Mouse (Mus musculus): Measurements from ENCODE around the gene Tiam1. TPM values are rescaled to one million over a fixed set of nuclear protein-coding genes. Genes with fewer than 3 reads are reported as not detected.

Gene Tiam1
- polyA plus RNA-seq, 1 experiment from 2014 or later = 31.5 TPM

DNA sequence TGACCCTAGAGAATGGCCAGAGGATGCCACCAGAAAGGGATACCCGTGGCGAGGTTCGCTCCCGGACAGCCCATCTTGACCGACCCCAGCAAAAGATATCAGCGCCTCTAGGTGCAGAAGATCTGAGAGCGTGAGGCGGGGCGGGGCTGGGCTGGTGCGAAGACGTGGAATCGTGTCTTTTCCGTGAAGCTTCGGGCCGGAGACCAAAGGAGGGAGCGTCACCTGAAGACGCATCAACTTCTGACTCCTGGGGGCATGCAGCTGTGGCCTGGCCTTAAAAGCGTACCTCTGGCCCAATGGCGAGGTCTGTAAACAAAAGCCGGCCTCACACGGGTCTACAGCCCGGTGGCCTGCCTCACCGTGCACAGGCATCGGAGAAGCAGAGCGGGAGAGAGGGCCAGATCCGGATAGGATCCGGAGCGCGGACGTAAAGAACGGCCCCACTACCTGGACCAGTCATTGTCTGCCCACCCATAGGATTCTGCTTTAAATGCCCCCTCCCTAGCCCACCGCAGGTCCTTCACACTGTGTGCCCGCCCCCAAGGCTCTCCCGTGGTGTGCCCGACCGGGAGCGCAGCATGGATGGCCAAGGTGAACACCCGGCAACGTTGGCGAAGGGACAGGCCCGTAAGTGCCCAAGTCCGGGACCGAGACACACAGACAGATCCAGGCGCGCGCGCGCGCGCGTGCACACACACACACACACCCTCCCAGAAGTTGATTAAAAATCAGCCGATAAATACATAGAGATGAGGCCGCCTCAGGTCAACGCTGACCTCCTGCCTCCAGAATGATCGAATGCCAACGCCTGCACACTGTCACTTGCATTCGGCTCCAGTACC is 774 bp downstream of the Tiam1 start:
- Histone ChIP-seq H3K4me2 (peak overlapping the region; percentile 90), H3K4me1 (peaks cover 40% of the 10 kb centered on the region), H3K27ac (peak overlapping the region; percentile 93), H3K9me3 (no peaks in the 10 kb centered on the region), H3K36me3 (replicated peaks) (peaks cover 5% of the 10 kb centered on the region; the same call in 1 of the 2 replicates), H3K27me3 (no peaks in the 10 kb centered on the region), H3K9ac (peak overlapping the region; percentile 84), H3K4me3 (replicated peaks) (peak overlapping the region; percentile 72)
- ATAC-seq (ENCODE audit: low FRiP score) = peak; percentile 10
- under 1% methylated on average over 57 of the region's 57 CpGs for WGBS

DNA sequence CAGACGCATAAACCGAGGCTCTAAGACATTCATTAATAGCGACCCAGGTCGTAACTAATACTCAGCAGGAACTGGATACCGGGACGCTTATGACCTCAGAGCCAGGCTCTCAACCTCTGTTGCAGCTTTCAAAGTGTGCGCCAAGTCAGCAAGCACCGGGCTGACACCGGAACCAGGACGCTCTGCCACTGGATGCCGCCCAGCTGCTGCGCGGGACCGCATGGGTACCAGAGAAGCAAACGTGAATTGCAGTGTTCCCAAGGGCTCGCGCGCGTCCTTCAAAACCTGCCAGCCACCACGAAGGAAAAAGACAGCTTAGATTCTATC is 1.4 kb downstream of the Tiam1 start:
- WGBS = 2% methylated on average over 20 of the region's 20 CpGs
- Histone ChIP-seq H3K4me1 (peaks cover 40% of the 10 kb centered on the region), H3K36me3 (replicated peaks) (peaks cover 10% of the 10 kb centered on the region), H3K27me3 (no peaks in the 10 kb centered on the region), H3K9ac (peak overlapping the region; percentile 84), H3K4me2 (peak overlapping the region; percentile 90), H3K9me3 (no peaks in the 10 kb centered on the region), H3K27ac (0 out of 2 replicates have a peak overlapping the region, but pooled peaks have one; percentile 93), H3K4me3 (replicated peaks) (peak overlapping the region; percentile 72)
- ATAC-seq (ENCODE audit: low FRiP score) = no peak

DNA sequence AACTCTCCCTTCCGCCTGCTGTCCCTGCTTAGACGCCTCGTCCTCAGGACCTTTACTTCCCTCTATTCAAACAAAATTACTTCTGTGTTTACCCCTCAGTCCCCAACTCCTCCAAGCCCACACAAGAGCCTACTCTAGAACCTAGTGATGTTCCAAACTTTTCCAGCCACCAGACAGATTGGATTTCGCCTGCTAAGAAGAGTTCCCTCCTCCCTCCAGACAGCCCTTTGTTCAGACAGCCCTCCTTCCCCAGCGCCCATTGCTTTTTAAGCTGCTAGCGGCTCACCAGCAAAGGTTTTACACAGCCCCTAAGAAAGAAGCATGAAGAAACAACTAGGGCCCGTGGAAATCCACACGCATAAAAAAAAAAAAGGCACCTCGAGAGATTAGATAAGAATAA is 2.0 kb downstream of the Tiam1 start:
- no peak for ATAC-seq (ENCODE audit: low FRiP score)
- H3K27me3 ChIP-seq = no peaks in the 10 kb centered on the region
- WGBS = 20% methylated on average over 9 of the region's 9 CpGs
- H3K4me1 ChIP-seq = peaks cover 40% of the 10 kb centered on the region
- H3K4me2 ChIP-seq = peak overlapping the region; percentile 90
- peak overlapping the region; percentile 72 for H3K4me3 ChIP-seq (replicated peaks)
- 0 out of 2 replicates have a peak, but pooled peaks cover 2% of the 10 kb centered on the region for H3K9me3 ChIP-seq
- 0 out of 2 replicates have a peak overlapping the region, but pooled peaks have one; percentile 84 for H3K9ac ChIP-seq
- peaks cover 14% of the 10 kb centered on the region for H3K36me3 ChIP-seq (replicated peaks)
- no peak overlapping the region for H3K27ac ChIP-seq

DNA sequence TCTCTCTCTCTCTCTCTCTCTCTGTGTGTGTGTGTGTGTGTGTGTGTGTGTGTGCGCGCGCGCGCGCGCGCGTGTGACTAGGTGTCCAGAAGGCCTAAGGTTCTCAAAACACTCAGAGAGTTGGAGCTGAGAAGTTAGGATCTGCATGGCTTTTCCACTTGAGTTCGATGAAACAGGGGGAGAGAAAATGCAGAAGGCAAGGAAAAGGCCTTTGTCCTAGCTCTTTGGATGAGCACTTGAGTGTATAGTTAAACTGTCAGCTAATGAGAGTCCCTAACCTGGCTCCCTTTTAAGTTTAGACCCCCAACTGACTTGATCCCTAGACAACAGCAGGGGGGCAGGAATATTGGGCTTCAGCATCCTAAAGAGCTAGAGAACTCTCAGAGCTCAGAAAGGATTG is 3.0 kb downstream of the Tiam1 start:
- Histone ChIP-seq H3K27ac (no peak overlapping the region), H3K4me3 (replicated peaks) (no peak overlapping the region), H3K4me2 (no peak overlapping the region), H3K4me1 (peaks cover 40% of the 10 kb centered on the region), H3K36me3 (replicated peaks) (peaks cover 19% of the 10 kb centered on the region), H3K9me3 (0 out of 2 replicates have a peak, but pooled peaks cover 2% of the 10 kb centered on the region), H3K9ac (no peak overlapping the region), H3K27me3 (no peaks in the 10 kb centered on the region)
- 77% methylated on average over 10 of the region's 10 CpGs for WGBS
- ATAC-seq (ENCODE audit: low FRiP score) = no peak

DNA sequence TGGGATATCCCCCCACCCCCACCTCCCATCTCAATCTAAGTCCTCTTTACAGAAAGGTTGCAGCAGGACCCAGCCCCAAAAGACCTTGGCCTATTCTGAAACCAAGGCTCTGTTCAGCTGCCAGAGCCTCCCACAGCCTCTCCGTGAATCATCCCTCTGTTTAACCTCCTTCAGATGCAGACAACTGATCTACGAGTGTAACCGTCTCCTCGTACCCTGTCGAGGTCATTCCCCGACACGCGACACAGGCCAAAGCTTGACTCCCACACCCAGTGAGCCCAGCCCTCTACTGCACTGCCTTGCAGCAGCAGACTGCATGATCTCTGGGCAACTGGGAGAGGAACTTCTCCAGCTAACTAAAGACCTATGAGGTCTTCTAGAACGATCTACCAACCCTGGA is 3.9 kb downstream of the Tiam1 start:
- Histone ChIP-seq H3K9me3 (0 out of 2 replicates have a peak, but pooled peaks cover 2% of the 10 kb centered on the region), H3K4me3 (replicated peaks) (no peak overlapping the region), H3K27ac (no peak overlapping the region), H3K4me1 (peaks cover 35% of the 10 kb centered on the region), H3K36me3 (replicated peaks) (peaks cover 19% of the 10 kb centered on the region), H3K9ac (no peak overlapping the region), H3K27me3 (no peaks in the 10 kb centered on the region), H3K4me2 (no peak overlapping the region)
- no peak for ATAC-seq (ENCODE audit: low FRiP score)
- 73% methylated on average over 9 of the region's 9 CpGs for WGBS

DNA sequence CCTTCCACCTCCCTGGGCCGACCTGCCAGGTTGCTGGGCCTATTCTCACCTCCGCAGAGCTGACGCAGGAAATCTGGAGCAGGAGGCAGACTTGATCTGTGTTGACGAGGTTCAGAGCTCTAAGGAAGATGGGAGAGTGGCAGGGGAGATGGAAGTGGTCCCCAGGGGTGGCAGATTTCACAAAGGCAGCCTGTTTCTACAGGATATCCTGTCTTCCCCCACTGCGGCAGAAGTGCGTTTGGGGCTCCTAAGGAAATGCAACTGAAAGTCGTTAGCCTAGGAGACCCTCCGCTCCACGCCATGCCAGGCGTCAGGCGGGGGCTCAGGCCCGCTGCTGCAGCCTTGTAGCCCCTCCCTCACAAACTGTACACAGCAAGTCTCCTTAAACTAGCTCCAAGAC is 5.4 kb downstream of the Tiam1 start:
- peaks cover 19% of the 10 kb centered on the region for H3K36me3 ChIP-seq (replicated peaks)
- H3K9ac ChIP-seq = no peak overlapping the region
- H3K27ac ChIP-seq = no peak overlapping the region
- peaks cover 31% of the 10 kb centered on the region for H3K4me1 ChIP-seq
- no peak for ATAC-seq (ENCODE audit: low FRiP score)
- 83% methylated on average over 12 of the region's 12 CpGs for WGBS
- H3K4me2 ChIP-seq = no peak overlapping the region
- H3K4me3 ChIP-seq (replicated peaks) = no peak overlapping the region
- H3K9me3 ChIP-seq = 0 out of 2 replicates have a peak, but pooled peaks cover 2% of the 10 kb centered on the region
- peaks cover 5% of the 10 kb centered on the region; the same call in 1 of the 2 replicates for H3K27me3 ChIP-seq

DNA sequence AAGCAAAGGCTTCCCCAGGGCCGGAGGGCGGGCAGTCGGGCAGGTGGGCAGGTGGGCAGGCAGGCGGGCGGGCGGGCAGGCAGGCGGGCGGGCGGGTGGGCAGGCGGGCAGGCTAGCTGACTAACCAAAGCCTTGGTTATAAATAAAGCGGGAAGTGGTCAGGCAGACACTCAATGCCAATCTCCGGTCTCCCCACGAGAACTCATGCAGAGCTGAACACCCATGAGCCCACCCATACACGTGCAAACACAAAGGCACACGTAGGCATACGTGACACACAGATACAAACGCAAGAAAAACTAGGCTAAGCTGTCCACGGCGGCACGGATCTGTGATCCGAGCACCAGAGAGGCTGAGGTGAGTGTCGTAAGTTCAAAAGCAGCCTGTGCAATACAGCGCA is 6.4 kb downstream of the Tiam1 start:
- Histone ChIP-seq H3K36me3 (replicated peaks) (peaks cover 19% of the 10 kb centered on the region), H3K4me3 (replicated peaks) (no peak overlapping the region), H3K27me3 (peaks cover 5% of the 10 kb centered on the region; the same call in 1 of the 2 replicates), H3K27ac (no peak overlapping the region), H3K4me2 (no peak overlapping the region), H3K9me3 (0 out of 2 replicates have a peak, but pooled peaks cover 2% of the 10 kb centered on the region), H3K4me1 (peaks cover 37% of the 10 kb centered on the region), H3K9ac (no peak overlapping the region)
- no peak for ATAC-seq (ENCODE audit: low FRiP score)
- WGBS = 96% methylated on average over 23 of the region's 23 CpGs

DNA sequence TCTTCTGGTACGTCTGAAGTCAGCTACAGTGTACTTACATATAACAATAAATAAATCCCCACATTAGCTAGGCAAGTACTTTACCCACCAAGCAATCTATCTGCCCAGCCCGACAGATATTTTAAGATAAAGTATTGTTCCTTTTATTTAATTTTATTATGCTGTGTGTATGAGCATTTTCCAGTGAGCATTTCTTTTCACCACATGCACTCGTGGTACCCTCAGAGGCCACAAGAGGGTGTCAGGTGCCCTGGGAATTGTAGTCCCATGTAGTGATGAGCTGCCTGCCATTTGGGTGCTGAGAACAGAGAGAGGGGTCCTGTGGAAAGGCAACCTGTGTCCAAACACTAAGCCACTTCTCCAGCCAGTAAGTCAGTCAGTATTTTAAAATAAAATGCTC is 8.0 kb downstream of the Tiam1 start:
- H3K27me3 ChIP-seq = peaks cover 8% of the 10 kb centered on the region; the same call in 1 of the 2 replicates
- H3K4me3 ChIP-seq (replicated peaks) = no peak overlapping the region
- H3K4me2 ChIP-seq = no peak overlapping the region
- no peak for ATAC-seq (ENCODE audit: low FRiP score)
- H3K9ac ChIP-seq = no peak overlapping the region
- 0 out of 2 replicates have a peak, but pooled peaks cover 2% of the 10 kb centered on the region for H3K9me3 ChIP-seq
- H3K4me1 ChIP-seq = peaks cover 31% of the 10 kb centered on the region
- no peak overlapping the region for H3K27ac ChIP-seq
- WGBS = 88% methylated on average over 3 of the region's 3 CpGs
- peaks cover 19% of the 10 kb centered on the region for H3K36me3 ChIP-seq (replicated peaks)

DNA sequence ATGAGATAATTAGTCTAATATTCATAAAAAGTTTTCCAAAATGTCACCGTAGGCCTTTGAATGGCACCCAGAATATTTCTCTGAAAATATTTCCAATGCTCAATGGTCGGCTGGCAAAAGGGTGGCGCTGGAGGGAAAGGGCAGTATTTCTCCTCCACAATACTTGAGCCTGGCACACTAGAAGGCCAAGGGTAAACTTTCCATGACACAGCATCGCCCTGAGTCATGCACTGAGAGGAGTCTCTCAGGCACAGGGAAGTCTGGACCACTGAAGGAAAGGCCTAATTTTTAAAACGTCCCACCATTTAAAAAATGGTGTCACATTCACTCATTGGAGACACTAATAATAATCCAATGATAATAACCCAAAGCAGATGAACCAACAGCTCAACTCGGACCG is 9.2 kb downstream of the Tiam1 start:
- Histone ChIP-seq H3K9ac (no peak overlapping the region), H3K9me3 (0 out of 2 replicates have a peak, but pooled peaks cover 2% of the 10 kb centered on the region), H3K27ac (no peak overlapping the region), H3K4me3 (replicated peaks) (no peak overlapping the region), H3K4me1 (peaks cover 26% of the 10 kb centered on the region), H3K27me3 (peaks cover 11% of the 10 kb centered on the region; the same call in 1 of the 2 replicates), H3K4me2 (no peak overlapping the region), H3K36me3 (replicated peaks) (peaks cover 19% of the 10 kb centered on the region)
- no peak for ATAC-seq (ENCODE audit: low FRiP score)
- 73% methylated on average over 5 of the region's 7 CpGs for WGBS

DNA sequence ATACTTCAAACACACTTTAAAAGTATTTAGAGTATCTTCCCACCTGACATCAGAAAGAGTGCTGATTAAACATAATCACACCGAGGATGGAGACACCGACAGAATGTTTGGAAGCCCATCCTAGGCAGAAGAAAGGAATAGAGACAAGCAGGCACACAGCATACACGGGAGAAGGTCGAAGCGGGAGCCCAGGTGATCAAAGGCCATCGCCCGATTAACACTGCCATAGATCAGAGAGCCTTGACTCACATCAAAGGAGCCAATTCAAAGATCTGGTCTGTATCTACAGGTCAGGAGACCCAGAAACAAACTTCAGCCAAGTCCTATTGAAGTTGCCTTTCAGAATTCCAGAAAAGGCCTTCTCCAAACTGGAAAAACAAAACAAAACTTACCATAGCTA is 10.8 kb downstream of the Tiam1 start:
- peaks cover 14% of the 10 kb centered on the region; the same call in 1 of the 2 replicates for H3K27me3 ChIP-seq
- ATAC-seq (ENCODE audit: low FRiP score) = no peak
- no peak overlapping the region for H3K27ac ChIP-seq
- 0 out of 2 replicates have a peak, but pooled peaks cover 2% of the 10 kb centered on the region for H3K9me3 ChIP-seq
- H3K4me2 ChIP-seq = no peak overlapping the region
- peaks cover 15% of the 10 kb centered on the region for H3K36me3 ChIP-seq (replicated peaks)
- peaks cover 33% of the 10 kb centered on the region for H3K4me1 ChIP-seq
- H3K9ac ChIP-seq = no peak overlapping the region
- H3K4me3 ChIP-seq (replicated peaks) = no peak overlapping the region
- WGBS = 28% methylated on average over 7 of the region's 7 CpGs

DNA sequence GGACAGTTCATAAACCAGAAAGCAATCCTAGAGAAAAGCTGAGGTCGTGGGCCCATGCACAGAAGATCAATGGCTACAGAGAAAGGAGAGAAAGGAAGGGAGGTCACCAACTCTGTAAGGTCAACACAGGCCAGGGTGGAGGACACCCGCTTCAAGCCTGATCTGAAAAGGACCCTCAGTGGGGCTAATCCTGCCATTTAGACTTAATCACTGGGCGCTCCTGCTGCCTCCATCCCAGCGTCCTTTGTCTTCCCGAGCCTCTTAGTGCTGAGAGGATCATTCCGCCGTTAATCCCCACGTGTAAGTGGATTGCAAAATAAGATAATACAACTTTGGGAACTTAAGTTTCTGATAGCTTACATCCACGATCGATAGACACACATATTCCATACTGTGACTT is 11.2 kb downstream of the Tiam1 start:
- no peak; the same call in 1 of the 2 replicates for ATAC-seq (ENCODE audit: low FRiP score)
- H3K27ac ChIP-seq = no peak overlapping the region
- no peak overlapping the region for H3K9ac ChIP-seq
- 5% methylated on average over 10 of the region's 10 CpGs for WGBS
- no peak overlapping the region for H3K4me3 ChIP-seq (replicated peaks)
- peaks cover 14% of the 10 kb centered on the region; the same call in 1 of the 2 replicates for H3K27me3 ChIP-seq
- H3K9me3 ChIP-seq = 0 out of 2 replicates have a peak, but pooled peaks cover 2% of the 10 kb centered on the region
- peaks cover 10% of the 10 kb centered on the region for H3K36me3 ChIP-seq (replicated peaks)
- peaks cover 33% of the 10 kb centered on the region for H3K4me1 ChIP-seq
- H3K4me2 ChIP-seq = peak overlapping the region; percentile 15; the same call in 1 of the 2 replicates

DNA sequence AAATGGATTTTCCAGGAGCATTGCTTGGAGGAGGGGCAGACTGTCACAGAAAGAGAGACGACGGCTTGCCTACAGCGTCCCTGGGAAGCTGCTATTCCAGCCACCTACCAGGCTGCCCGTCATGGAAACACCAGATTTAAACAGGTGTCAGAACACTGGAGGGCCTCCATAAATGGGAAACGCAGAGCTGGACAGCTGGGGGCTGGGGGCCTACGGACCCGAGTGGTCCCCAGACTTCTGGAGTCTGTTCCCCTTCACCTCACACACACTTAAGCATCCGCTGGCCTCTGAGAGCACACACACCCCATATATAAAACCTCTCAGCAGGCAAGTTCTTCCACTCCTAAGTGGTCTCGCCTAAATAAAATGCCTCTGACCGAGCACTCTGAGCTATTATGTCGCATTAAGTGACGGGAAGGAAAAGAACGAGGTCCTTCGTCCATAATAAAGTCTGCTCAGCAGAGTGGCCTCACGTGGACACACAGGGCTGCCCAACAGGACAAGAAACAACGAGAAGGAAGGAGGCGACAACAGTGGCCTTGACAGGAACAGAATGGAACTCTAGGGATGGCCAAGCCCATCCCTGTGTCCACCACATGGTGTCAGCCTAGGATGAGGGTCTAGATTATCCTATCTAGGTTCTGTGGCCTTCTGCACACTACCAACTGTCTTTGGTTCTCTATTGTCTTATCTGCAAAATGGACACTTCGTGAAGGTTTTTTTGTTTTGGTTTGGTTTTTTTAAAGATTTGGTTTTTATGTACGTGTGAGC is 14.6 kb downstream of the Tiam1 start:
- peak overlapping the region; percentile 31; the same call in 1 of the 2 replicates for H3K27ac ChIP-seq

More for the DNA sequence above, 14.6 kb downstream of the Tiam1 start:
- no peaks in the 10 kb centered on the region for H3K36me3 ChIP-seq (replicated peaks)
- H3K9me3 ChIP-seq = no peaks in the 10 kb centered on the region
- no peak overlapping the region for H3K4me2 ChIP-seq
- ATAC-seq (ENCODE audit: low FRiP score) = peak; percentile 19; the same call in 1 of the 2 replicates
- 35% methylated on average over 19 of the region's 19 CpGs for WGBS
- H3K4me1 ChIP-seq = peaks cover 33% of the 10 kb centered on the region
- H3K4me3 ChIP-seq (replicated peaks) = no peak overlapping the region
- H3K9ac ChIP-seq = peak overlapping the region; percentile 7; the same call in 1 of the 2 replicates
- peaks cover 14% of the 10 kb centered on the region; the same call in 1 of the 2 replicates for H3K27me3 ChIP-seq

All from forebrain, embryonic 12.5 days (tissue).